Mouse (Mus musculus) yolk sac, embryonic 10.5 days (tissue): ENCODE data around the gene Rubcnl.
A peak's percentile ranks its signal among the peaks of the same experiment; 100 is the strongest.

ENCODE experiments used
- DNase-seq: peaks from one replicate; pipeline ENCODE4 v3.0.0-alpha.2; 2017; ENCODE audit warnings: low spot score

Rubcnl gene

GRCm38 (mm10) chr14:75017877-75018825, 2.3 kb downstream of the Rubcnl start:
- no peak for DNase-seq

GRCm38 (mm10) chr14:75018829-75019228, 3.0 kb downstream of the Rubcnl start:
- no peak for DNase-seq

GRCm38 (mm10) chr14:75020581-75021253, 4.9 kb downstream of the Rubcnl start:
- no peak for DNase-seq

- no peak for DNase-seq
These were observed 6.7 kb downstream of the Rubcnl start for GRCm38 (mm10) chr14:75022522-75022921.

GRCm38 (mm10) chr14:75024793-75025710, 9.2 kb downstream of the Rubcnl start:
- DNase-seq: no peak

GRCm38 (mm10) chr14:75030764-75031163, 14.9 kb downstream of the Rubcnl start:
- no peak for DNase-seq

- no peak for DNase-seq
These were observed 16.3 kb downstream of the Rubcnl start for GRCm38 (mm10) chr14:75031999-75032575.

GRCm38 (mm10) chr14:75032742-75033141, 16.9 kb downstream of the Rubcnl start:
- no peak for DNase-seq

- DNase-seq: no peak
These were observed 18.4 kb downstream of the Rubcnl start for GRCm38 (mm10) chr14:75034240-75034639.

- DNase-seq: no peak
These were observed 19.6 kb downstream of the Rubcnl start for GRCm38 (mm10) chr14:75035431-75035830.

- DNase-seq: no peak
These were observed 29.4 kb downstream of the Rubcnl start for GRCm38 (mm10) chr14:75045184-75045583.

GRCm38 (mm10) chr14:75052451-75052850, 36.6 kb downstream of the Rubcnl start:
- no peak for DNase-seq

GRCm38 (mm10) chr14:75054455-75055343, 38.9 kb downstream of the Rubcnl start:
- peak; percentile 87 for DNase-seq

GRCm38 (mm10) chr14:75056861-75057431, 41.1 kb downstream of the Rubcnl start:
- DNase-seq: no peak

- peak; percentile 41 for DNase-seq
These were observed 44.7 kb downstream of the Rubcnl start for GRCm38 (mm10) chr14:75060562-75060961.

GRCm38 (mm10) chr14:75063936-75064335, 48.1 kb downstream of the Rubcnl start:
- no peak for DNase-seq

- no peak for DNase-seq
These were observed 48.7 kb downstream of the Rubcnl start for GRCm38 (mm10) chr14:75064520-75064919.

GRCm38 (mm10) chr14:75065211-75065610, 49.4 kb downstream of the Rubcnl start:
- DNase-seq: no peak

GRCm38 (mm10) chr14:75068430-75069112, 52.7 kb downstream of the Rubcnl start:
- DNase-seq: no peak
